Mouse (Mus musculus) frontal cortex, postnatal 10 days (tissue): ENCODE measurements around the gene Dhtkd1.
A peak's percentile ranks its signal among the peaks of the same experiment; 100 is the strongest.

ENCODE experiments used
- DNase-seq, 2 experiments: peaks; one replicate each; pipeline ENCODE4 v3.0.0; 2022; ENCODE audit warnings: low spot score in 2 of 2, mixed read lengths in 1 of 2

Dhtkd1 gene

DNA sequence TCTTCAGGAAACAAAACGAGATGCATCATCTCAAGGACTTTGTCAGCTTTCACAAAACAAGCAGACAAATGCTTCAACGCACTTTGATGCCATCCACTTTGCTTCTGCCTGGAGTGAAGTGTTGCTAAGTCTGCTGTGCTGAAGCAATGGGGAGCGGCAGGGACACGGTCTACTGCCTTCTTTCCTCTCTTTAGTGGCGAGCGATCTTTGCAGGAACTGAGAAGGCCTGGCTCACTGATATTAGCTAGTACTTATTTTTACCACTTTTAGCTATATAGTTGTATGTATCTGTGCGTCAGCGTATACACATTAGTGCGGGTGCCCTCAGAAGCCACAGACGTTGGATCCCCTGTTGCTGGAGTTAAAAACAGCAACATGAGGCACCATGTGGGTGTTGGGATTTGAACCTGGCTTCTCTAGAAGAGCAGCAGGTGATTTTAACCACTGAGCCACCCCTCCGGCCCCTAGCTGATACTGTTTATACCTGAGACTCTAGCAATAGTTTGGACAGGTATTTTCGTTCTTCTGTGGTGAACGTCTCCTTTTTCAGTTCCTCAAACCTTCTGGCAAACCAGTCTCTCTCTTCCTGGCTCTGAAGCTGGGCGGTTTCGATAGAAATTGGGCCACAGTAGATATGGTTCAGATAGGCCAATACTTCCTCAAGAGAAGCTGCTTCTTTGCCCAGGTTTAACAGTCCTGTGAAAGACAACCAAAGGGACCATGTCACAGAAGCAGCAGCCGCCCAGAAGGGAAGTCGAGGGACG, 12.1 kb downstream of the Dhtkd1 start:
- no peak for DNase-seq

GRCm38 (mm10) chr2:5929793-5930192, 12.8 kb downstream of the Dhtkd1 start:
- no peak for DNase-seq

- DNase-seq: no peak
Measured at GRCm38 (mm10) chr2:5927481-5927880, 15.1 kb downstream of the Dhtkd1 start.

- DNase-seq: no peak
Measured at GRCm38 (mm10) chr2:5923786-5924185, 18.8 kb downstream of the Dhtkd1 start.

- no peak for DNase-seq
Measured at GRCm38 (mm10) chr2:5922823-5923222, 19.8 kb downstream of the Dhtkd1 start.

DNA sequence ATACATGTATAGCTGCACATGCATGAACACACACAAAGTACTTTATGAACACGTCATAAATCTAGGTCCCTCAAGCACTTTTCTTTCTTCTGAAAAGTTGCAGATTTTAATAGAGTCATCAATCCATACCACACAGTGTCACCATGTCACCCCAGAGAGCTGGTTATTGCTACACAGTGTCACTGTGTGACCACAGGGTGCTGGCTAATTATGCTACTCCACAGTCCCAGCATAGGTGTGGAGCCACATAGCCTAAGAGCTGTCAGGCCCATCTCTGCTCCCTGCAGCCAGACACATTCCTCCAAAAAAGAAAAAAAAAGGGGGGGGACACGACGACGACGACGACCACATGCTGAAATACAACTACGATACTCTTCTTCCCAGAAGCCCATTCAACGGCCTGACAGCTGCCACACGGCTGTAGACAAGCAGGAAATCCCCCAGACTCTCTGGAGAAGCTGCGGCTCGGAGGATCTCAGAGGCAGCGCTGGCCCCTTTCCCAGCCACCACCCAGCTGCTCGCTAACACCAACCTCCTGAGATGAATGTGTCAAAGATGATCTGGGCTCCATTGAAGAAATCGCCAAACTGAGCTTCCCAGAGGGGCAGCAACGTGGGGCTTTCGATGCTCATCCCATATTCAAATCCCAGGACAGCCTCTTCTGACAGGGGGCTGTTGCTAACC, 31.2 kb downstream of the Dhtkd1 start:
- DNase-seq: no peak

DNA sequence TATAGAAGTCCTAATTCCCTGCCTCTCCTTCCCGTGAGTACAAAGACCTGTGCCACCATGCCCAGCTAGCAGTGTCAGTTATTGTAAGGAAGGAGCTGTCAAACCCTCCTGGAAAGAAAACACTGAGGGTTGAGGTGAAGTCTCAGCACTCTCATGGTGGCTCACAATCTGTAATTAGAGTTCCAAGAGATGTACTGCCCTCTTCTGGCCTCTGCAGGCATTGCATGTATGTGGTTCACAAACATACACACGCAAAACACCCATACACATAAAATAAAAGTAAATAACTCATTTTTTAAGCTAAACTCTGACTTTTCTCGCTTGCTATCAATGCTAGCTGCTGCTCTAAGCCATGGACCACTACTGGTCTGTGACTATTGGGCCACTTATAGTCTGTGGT, 36.0 kb downstream of the Dhtkd1 start:
- DNase-seq: no peak

- no peak for DNase-seq
Measured at GRCm38 (mm10) chr2:5906092-5906491, 36.5 kb downstream of the Dhtkd1 start.

- no peak for DNase-seq
Measured at GRCm38 (mm10) chr2:5900145-5900544, 42.4 kb downstream of the Dhtkd1 start.

DNA sequence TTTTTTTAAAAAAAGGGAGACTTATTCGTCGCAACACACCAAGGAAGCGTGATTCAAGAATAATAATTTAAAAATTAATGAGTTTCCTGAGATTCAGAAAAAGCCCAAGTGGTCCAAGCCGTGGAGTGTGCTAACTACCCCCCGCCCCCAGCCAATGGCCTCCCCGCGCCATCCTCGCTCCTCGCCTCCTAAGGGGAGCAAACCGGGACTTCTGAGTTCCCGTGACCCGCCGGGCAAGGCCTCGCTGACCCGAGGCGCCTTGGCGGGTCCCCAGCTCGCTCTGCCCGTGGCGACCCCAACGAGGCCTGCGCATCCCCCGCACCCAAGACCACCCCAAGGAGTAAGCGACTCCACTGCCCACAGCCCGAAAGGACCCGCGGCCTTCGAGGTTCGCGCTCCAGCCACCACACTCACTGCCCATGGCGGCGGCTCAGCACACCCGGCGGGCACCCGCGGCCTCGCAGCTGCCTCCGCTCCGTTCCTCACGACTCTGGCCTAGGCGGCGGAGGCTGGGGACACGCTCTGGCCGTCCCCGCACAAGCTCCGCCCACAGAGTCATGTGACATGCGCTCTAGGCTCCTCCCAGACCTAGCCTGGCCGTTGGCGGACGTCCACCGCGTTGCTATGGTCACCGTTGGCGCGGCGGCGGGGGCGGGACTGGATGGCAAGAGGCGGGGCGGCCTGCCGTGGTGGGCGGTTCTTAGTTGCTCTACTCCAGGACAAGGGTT, 47.6 kb downstream of the Dhtkd1 start, which contains the start of gene Sec61a2:
Gene Sec61a2 (minus strand): TSS at position 590 of the 728 bp plus-strand sequence.
- DNase-seq: peak; percentile 95 to 98

- DNase-seq: no peak
Measured at GRCm38 (mm10) chr2:5894296-5894695, 48.3 kb downstream of the Dhtkd1 start.

DNA sequence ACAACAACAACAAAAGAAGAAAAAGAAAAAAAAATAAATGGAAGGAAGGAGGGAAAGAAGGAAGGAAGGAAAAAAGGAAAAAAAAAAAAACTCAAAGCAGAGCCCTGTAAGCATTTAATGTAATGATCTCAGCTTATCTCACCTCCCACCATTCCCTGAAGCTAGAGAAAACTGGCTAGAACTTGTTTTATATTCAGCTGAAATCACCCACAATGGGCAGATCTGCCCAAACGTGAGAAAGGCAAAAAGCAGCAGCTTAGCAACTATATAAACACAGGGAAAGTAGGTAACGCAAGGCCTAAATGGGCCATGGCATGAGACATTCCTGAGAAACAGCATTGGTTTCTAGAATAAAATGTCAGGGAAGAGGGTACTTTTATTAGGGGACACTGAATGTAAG, 53.2 kb downstream of the Dhtkd1 start:
- DNase-seq: no peak

DNA sequence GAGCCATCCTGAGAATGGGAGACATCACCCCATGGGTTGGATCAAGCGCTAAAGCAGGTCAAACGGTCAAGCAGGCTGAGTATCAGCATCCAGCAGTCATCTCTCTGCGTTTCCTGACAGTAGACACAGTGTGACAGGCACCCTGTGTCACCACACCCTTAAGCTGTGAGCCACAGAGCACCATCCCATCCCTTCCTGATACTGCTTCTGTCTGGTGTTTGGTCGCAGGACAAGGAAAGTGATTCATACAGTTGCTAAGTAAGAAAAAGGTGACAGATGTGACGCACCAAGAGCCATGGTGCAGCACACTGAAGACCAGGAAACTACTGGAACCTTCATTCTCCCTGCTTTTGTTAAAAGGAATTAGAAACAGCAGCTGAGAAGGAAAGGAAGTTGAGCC, 53.7 kb downstream of the Dhtkd1 start:
- DNase-seq: no peak

DNA sequence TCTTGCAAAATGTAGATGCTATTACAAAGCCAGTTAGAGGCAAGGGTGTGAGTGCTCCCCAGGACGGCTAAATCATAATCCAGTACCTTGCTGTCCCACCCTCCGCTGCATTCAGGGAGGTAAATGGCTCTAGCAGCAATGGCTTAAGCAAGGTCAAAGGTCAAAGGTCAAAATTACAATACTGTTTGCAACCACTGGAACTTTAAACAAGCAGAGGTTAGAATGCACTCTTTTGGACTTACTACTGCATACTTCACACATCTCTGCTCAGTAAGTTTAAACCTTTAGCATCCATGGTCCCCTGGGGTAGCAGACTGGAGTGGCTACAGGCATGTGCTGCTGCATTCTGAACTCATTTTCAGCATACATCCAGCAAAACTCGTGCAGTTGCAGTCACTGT, 65.1 kb downstream of the Dhtkd1 start:
- no peak for DNase-seq

DNA sequence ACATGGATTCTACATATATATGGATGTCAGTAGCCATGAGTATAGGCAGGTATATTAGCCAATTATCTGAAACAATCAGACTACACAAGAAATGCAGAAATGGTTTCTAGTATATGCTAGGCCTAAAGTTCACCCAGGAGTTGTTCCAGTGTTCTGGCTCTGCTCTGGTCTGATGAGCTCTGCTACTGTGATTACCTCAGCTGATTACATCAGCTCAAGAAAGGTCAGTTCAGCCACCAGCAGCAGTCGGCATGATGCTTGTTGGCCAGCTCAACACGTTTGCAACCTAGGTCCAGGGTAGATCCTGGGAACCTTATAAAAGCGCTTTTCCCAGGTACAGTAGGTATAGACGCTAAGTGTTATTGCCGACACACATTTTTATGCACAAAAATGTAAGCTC, 72.8 kb downstream of the Dhtkd1 start:
- no peak for DNase-seq

DNA sequence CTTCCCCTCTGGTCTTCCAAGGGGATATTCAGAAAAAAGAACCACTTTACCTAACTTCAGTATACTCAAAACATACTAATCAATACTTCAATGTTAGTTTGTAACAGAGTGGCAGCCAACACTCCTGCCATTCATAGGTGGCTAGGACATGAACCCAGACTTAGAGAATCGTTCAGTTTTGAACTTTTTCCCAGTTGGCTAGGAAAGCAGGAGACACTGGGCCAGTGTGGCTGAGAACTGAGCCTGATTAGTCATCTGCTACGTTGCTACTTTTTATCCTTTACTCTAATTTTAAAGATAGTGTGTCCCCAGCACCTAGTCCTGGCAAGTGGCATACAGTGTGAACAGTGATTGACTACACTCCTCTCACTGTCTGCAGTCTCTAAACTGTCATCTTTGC, 74.9 kb downstream of the Dhtkd1 start:
- DNase-seq: no peak

GRCm38 (mm10) chr2:5862834-5863233, 79.8 kb downstream of the Dhtkd1 start, which contains the start of gene Gm13199:
Gene Gm13199, minus strand, starts transcription at chr2:5862934.
- no peak for DNase-seq

DNA sequence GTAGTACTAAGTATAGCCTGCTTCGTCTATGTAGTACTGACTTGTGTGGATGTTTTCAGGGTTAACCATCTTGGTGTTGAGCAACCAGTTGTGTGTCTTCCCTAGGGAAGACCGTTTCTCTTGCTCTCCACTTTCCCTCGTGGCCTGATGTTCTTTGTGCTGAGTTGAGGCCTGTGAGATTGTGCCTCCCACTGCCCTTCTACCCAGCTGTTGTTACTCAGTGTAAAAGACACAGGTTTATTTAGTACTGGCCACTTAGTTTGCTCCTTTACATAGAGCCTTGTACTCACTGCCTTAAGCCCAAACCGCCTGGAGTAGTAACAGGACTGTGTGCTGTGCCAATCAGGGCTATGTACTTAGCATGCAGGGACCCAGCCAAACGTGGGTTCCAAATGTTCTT, 90.7 kb downstream of the Dhtkd1 start:
- no peak for DNase-seq

- no peak for DNase-seq
Measured at GRCm38 (mm10) chr2:5851116-5851515, 91.5 kb downstream of the Dhtkd1 start.
